Mouse (Mus musculus) gonadal fat pad, adult 2 months (tissue): Measurements from ENCODE around the gene Ssxb6. TPM values are rescaled to one million over a fixed set of nuclear protein-coding genes. Genes with fewer than 3 reads are reported as not detected.
"Not testable (repeated sequence)": the region's sequence is repeated elsewhere in the genome, so short reads cannot be mapped to it uniquely, and the experiment has no call there.

ENCODE experiments used
- DNase-seq: peaks from one replicate; pipeline ENCODE4 v3.0.0-alpha.2; 2012; ENCODE audit warnings: low read depth
- polyA plus RNA-seq: library from polyadenylated mRNA; depleted of rRNA; stranded (reverse); fragments of >200 nt; gene quantifications from 2 replicates; pipeline ENCODE4 v1.2.3, GENCODE M21; 2012; rRNA removed

Gene Ssxb6
- polyA plus RNA-seq: not detected in 2 replicates

- not testable (repeated sequence) for DNase-seq
Measured at GRCm38 (mm10) chrX:8548155-8548554, at the start of gene Ssxb6. Ssxb6 (minus strand) TSS chrX:8548255.

DNA sequence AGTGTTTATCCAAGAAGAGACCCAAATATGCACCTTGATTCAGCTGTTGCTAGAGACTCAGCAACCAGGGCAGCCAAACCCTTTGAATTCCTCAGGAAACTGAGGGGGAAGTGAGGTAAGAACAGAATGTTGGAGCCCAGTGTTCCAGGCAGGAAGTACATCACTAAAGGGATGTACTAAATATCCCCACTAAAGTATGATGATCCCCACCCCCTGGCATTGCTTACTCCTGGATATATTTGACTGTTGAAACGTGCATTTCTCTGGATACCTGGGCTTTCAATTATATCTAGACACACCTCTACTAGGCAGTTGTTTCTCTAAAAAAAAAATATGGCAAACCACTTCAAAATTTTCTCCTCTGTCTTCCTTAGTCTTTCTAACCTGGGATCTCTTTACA lies 43.7 kb upstream of the Ssxb6 start, which contains the start of gene Ssxb3:
Ssxb3 (minus strand) TSS at position 101 of the 400 bp plus-strand sequence.
- DNase-seq: not testable (repeated sequence)

GRCm38 (mm10) chrX:8524854-8525253 lies 23.2 kb downstream of the Ssxb6 start, which contains the start of gene Gm14459:
Gm14459 (minus strand) TSS chrX:8524954.
- no peak for DNase-seq

Other genes with a start within 250 kb of the Ssxb6 start
- not detected in 2 replicates for gene Ssxb10, start 220.8 kb downstream of the Ssxb6 start, polyA plus RNA-seq
- not detected in 2 replicates for gene Ssxb9, start 181.3 kb downstream of the Ssxb6 start, polyA plus RNA-seq
- gene Ssxb1, start 134.9 kb downstream of the Ssxb6 start, polyA plus RNA-seq: not detected in 2 replicates
- gene Ssxb2, start 86.5 kb downstream of the Ssxb6 start, polyA plus RNA-seq: not detected in 2 replicates
- gene Gm14459, start 23.3 kb downstream of the Ssxb6 start, polyA plus RNA-seq: not detected in 2 replicates
- gene Ssxb3, start 43.6 kb upstream of the Ssxb6 start, polyA plus RNA-seq: not detected in 2 replicates
- gene Ssxb8, start 142.6 kb upstream of the Ssxb6 start, polyA plus RNA-seq: not detected in 2 replicates
- not detected in 2 replicates for gene Ssx9, start 200.2 kb upstream of the Ssxb6 start, polyA plus RNA-seq